Mouse (Mus musculus) intestine, postnatal 0 days (tissue): Measurements from ENCODE around the gene Slc29a1. TPM values are rescaled to one million over a fixed set of nuclear protein-coding genes. Genes with fewer than 3 reads are reported as not detected.
A peak's percentile ranks its signal among the peaks of the same experiment; 100 is the strongest.

ENCODE experiments used
- ATAC-seq: fragments of 200-750 bp; cut with Nextera tagmentation; 2 replicates; pipeline ENCODE4 v1.8.0; 2017; ENCODE audit warnings: mild to moderate bottlenecking, moderate TSS enrichment, moderate library complexity
- H3K27ac ChIP-seq: fragments of 300-500 bp; sonication (generic); 2 replicates; pipeline ENCODE4 v1.5.1; 2014; ENCODE audit warnings: mild to moderate bottlenecking, low read depth, low read length, moderate library complexity
- H3K27me3 ChIP-seq: fragments of 300-500 bp; sonication (generic); replicated peaks from 2 replicates; pipeline ENCODE4 v1.6.1; 2014; ENCODE audit warnings: low read length, mixed read lengths; ENCODE audit not compliant: control insufficient read depth, insufficient read depth
- H3K36me3 ChIP-seq: fragments of 300-500 bp; sonication (generic); 2 replicates; pipeline ENCODE4 v1.6.1; 2014; ENCODE audit warnings: mild to moderate bottlenecking, moderate library complexity; ENCODE audit not compliant: control insufficient read depth, insufficient read depth
- H3K4me1 ChIP-seq: fragments of 300-500 bp; sonication (generic); replicated peaks from 2 replicates; pipeline ENCODE4 v1.6.1; 2014; ENCODE audit warnings: antibody characterized with exemption, low read length, mixed read lengths; ENCODE audit not compliant: control insufficient read depth, insufficient read depth
- H3K4me2 ChIP-seq: fragments of 300-500 bp; sonication (generic); replicated peaks from 2 replicates; pipeline ENCODE4 v1.6.1; 2014; ENCODE audit warnings: low read depth, mild to moderate bottlenecking, moderate library complexity
- H3K4me3 ChIP-seq: fragments of 300-500 bp; sonication (generic); 2 replicates; pipeline ENCODE4 v1.5.1; 2014; ENCODE audit warnings: low read depth, low read length
- H3K9ac ChIP-seq: fragments of 300-500 bp; sonication (generic); 2 replicates; pipeline ENCODE4 v1.6.1; 2014; ENCODE audit warnings: mild to moderate bottlenecking, low read depth, low read length
- H3K9me3 ChIP-seq: fragments of 300-500 bp; sonication (generic); 2 replicates; pipeline ENCODE4 v1.6.1; 2016; ENCODE audit warnings: mixed run types; ENCODE audit not compliant: control insufficient read depth
- CTCF ChIP-seq: sonication (generic); IDR thresholded peaks from 2 replicates; pipeline ENCODE4 v1.5.1; 2016; ENCODE audit warnings: low read depth, mild to moderate bottlenecking, control low read depth, antibody characterized with exemption, moderate library complexity
- WGBS: fragments of 180-500 bp; shearing (Covaris S2); extraction: QIAGEN DNeasy Blood & Tissue Kit; methylation state at CpG from one replicate; pipeline ENCODE4 v1.1.7; 2014; 5-methylcytosine and 5-hydroxymethylcytosine counted together
- polyA plus RNA-seq: library from polyadenylated mRNA; unstranded; fragments of >200 nt; fragmentation: Nextera tagmentation; extraction: Ambion mirVana; gene quantifications from 2 replicates; pipeline ENCODE4 v1.2.1, GENCODE M21; 2015

The Slc29a1 gene
- polyA plus RNA-seq, 1 experiment from 2014 or later, result 37.8 TPM

DNA sequence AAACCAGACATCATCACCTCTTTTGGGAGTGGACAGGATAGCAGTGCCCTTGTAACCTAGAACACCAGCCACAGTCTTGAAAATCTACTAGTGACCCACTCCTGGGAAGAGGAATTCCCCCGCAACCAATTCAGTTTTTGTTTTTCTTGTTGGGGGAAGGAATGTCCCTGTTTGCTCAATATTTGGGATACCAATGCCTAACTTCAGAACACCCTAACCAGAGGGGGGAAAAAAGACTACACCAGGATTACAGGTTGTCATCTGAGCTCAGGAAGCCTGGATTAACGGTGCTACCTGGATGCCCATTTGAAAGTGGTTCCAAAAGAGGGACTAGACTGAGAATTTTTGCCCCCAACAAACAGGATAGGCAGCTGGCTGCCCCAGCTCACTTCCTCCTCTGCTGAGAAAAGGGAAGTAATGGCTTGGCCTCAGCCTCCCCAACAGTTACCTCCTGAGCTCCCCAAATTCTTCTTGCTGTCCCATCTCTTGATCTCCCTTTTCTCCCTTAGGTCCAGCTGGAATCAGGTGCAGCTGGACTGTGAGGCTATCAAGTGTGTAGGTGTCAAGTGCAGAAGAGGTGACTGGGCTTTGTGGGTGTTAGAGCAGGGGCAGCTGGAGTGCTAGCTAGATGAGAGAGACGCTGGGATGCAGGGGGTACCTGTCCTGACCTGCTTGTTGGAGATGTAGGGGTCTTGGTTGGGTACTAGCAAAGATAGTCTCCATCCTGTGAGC is 42.7 kb downstream of the Slc29a1 start:
- Histone ChIP-seq H3K4me2 (peak overlapping the region; percentile 94), H3K27me3 (peaks cover 6% of the 10 kb centered on the region; the same call in 1 of the 2 replicates), H3K9ac (peak overlapping the region; percentile 62; the same call in 1 of the 2 replicates), H3K4me3 (peak overlapping the region; percentile 65), H3K9me3 (no peaks in the 10 kb centered on the region), H3K27ac (no peak overlapping the region), H3K36me3 (peaks cover 9% of the 10 kb centered on the region; the same call in 1 of the 2 replicates), H3K4me1 (peaks cover 3% of the 10 kb centered on the region; the same call in 1 of the 2 replicates)
- no peak for TF ChIP-seq CTCF
- 59% methylated on average over 3 of the region's 3 CpGs for WGBS
- no peak for ATAC-seq

DNA sequence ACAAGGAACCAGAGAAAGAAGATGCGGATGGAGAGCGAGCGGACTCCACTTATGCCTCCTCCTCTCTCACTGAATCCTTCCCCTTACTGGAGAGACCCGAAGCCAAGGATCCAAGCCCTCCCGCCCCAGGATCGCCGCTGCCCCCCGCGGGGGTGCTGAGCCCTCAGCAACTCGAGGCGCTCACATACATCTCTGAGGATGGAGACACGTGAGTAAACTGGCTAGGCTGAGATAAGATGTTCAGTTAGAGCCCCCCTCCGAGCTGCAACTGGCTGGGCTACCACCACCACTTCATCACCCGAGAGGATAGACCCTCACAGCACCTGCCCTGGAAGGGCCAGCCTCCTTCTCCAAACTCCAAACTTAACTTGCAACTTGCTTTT is 43.3 kb downstream of the Slc29a1 start:
- H3K27ac ChIP-seq, result no peak overlapping the region
- WGBS, result 4% methylated on average over 14 of the region's 14 CpGs
- peaks cover 3% of the 10 kb centered on the region; the same call in 1 of the 2 replicates for H3K4me1 ChIP-seq
- no peak for ATAC-seq
- H3K4me2 ChIP-seq, result peak overlapping the region; percentile 94
- peaks cover 9% of the 10 kb centered on the region; the same call in 1 of the 2 replicates for H3K36me3 ChIP-seq
- H3K9me3 ChIP-seq, result no peaks in the 10 kb centered on the region
- H3K27me3 ChIP-seq, result peaks cover 11% of the 10 kb centered on the region
- no peak for TF ChIP-seq CTCF
- peak overlapping the region; percentile 62 for H3K9ac ChIP-seq
- H3K4me3 ChIP-seq, result peak overlapping the region; percentile 65

DNA sequence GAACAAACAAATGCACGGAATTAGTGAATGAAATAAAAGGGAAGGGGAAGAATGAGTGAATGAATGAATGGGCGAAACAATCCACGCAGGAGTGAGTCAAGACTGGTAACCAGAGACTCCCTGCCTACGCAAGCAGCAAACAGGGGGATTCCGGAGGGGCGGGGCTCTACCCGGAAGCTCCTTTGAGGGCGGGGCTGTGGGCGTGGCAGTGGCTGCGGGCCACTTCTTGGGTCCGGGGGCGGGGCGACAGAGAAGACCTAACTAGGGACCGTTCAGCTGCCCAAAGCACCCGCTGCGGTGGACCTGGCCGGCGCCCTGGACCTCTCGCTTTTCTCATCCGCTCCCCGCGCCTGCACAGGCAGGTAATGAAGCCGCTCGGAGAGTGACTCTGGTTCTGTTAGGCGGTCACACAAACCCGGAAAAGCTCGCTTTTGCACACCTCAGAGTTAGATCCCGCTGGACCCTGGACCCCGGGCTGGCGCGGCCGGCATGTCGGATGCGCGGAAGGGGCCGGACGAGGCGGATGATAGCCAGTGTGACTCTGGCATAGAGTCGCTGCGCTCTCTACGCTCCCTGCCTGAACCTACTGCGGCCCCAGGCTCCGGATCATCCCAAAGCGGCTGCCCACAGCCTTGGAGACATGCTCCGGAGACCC is 43.8 kb downstream of the Slc29a1 start, which contains the start of gene Nfkbie:
Nfkbie (plus strand) TSS at position 252 of the 655 bp plus-strand sequence.
- no peak within 1 kb of the TSS for H3K27ac ChIP-seq

DNA sequence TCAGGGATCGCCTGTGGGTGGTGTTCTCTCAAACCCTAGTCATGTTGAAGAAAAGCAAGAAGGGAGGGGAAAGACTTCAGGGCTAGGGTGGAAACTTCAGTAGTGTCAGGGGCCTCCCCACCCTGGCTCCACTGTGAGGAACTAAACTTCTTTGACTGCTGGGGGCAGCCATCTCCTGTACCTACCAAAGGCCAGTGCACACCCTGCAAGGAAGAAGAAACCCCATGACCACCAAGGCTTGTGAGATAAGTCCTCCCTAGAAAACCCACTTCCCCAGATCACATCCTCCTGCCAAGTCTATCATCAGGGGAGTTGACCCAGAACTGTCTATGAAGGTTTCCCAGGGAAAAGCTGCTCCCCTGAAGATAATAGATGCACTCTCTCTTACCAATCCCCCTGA is 45.0 kb downstream of the Slc29a1 start:
- TF ChIP-seq CTCF, result no peak
- Histone ChIP-seq H3K4me3 (no peak overlapping the region), H3K9me3 (no peaks in the 10 kb centered on the region), H3K4me2 (no peak overlapping the region), H3K27ac (no peak overlapping the region), H3K4me1 (peaks cover 3% of the 10 kb centered on the region; the same call in 1 of the 2 replicates), H3K9ac (no peak overlapping the region), H3K27me3 (peaks cover 24% of the 10 kb centered on the region), H3K36me3 (peaks cover 3% of the 10 kb centered on the region; the same call in 1 of the 2 replicates)
- WGBS, result 41% methylated on average over 1 of the region's 1 CpGs
- ATAC-seq, result no peak

More for the DNA sequence above, 43.8 kb downstream of the Slc29a1 start, which contains the start of gene Nfkbie:
- WGBS, result under 1% methylated on average over 45 of the region's 45 CpGs
- peaks cover 9% of the 10 kb centered on the region; the same call in 1 of the 2 replicates for H3K36me3 ChIP-seq
- H3K9me3 ChIP-seq, result no peaks in the 10 kb centered on the region
- H3K4me3 ChIP-seq, result peak within 1 kb of the TSS; percentile 65
- peaks cover 3% of the 10 kb centered on the region; the same call in 1 of the 2 replicates for H3K4me1 ChIP-seq
- H3K9ac ChIP-seq, result peak within 1 kb of the TSS; percentile 62
- H3K4me2 ChIP-seq, result peak within 1 kb of the TSS; percentile 94
- peak; percentile 81 for ATAC-seq
- 0 out of 2 replicates have a peak, but pooled peaks have one; percentile 0 for TF ChIP-seq CTCF
- peaks cover 16% of the 10 kb centered on the region for H3K27me3 ChIP-seq

DNA sequence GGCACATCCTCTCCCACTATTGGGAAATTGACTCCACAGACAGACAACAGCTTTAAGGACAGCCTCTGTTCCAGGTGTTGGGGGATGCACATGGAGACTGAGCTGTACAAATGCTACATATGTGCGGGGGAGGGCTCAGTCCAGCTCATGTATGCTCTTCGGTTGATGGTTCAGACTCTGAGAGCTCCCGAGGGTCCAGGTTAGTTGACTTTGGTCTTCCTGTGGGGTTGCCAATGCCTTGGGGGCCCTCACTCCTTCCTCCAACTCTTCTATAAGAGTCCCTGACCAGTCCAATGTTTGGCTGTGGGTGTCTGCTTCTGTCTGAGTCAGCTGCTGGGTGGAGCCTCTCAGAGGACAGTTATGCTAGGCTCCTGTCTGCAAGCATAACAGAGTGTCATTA is 46.3 kb downstream of the Slc29a1 start:
- no peak for ATAC-seq
- TF ChIP-seq CTCF, result no peak
- no peaks in the 10 kb centered on the region for H3K9me3 ChIP-seq

More for the DNA sequence above, 46.3 kb downstream of the Slc29a1 start:
- H3K27me3 ChIP-seq, result peaks cover 38% of the 10 kb centered on the region
- H3K36me3 ChIP-seq, result no peaks in the 10 kb centered on the region
- H3K9ac ChIP-seq, result no peak overlapping the region
- WGBS, result 79% methylated on average over 3 of the region's 3 CpGs
- no peak overlapping the region for H3K27ac ChIP-seq
- no peak overlapping the region for H3K4me3 ChIP-seq
- H3K4me2 ChIP-seq, result no peak overlapping the region
- H3K4me1 ChIP-seq, result peaks cover 3% of the 10 kb centered on the region; the same call in 1 of the 2 replicates
